10 mouse cellular contexts compared by ENCODE assay signal in the genomic region with DNA sequence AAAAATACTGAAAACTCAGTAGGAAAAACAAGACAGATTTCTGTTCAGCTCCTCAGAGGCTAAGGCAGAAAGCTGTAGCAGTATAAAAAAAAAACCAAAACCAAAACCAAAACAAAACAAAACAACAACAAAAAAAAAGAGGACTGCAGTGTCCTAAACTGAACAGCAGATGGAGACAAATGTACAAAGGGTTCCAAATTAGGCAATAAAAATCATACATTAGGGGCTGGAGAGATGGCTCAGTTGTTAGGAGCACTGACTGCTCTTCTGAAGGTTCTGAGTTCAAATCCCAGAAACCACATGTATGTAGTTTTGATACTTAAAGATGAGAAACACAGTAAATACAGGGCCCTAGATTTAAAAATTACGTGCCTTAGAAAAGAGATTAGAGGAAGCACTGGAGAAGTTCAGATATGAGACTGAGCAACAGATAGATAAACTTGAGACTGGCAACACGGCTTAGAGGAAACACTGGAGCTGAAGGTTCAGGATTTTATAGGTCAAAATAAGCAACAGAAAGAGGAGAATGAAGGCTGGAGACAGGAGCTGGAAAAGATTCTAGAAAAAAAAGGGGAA. TPM values are rescaled to one million over a fixed set of nuclear protein-coding genes. Genes with fewer than 3 reads are reported as not detected.
DNase-seq lines count a peak whose midpoint lies in the region; ATAC-seq and TF ChIP-seq lines count a peak whose summit lies in the region.
"Had no signal": no experiment of that assay in that cellular context is flagged by ENCODE, and none has a peak within 500 bp of the region (broad histone marks: within the 10 kb centered on the region; RNA-seq: fewer than 3 reads in every experiment).

No protein-coding gene starts in this region.

- no peaks in the 10 kb centered on the region for H3K4me1 ChIP-seq in intestine, postnatal 0 days (replicated peaks; ENCODE audit: control insufficient read depth, insufficient read depth, low read length)
- no peaks in the 10 kb centered on the region for H3K4me1 ChIP-seq in intestine, embryonic 15.5 days (replicated peaks)
- no peaks in the 10 kb centered on the region for H3K4me1 ChIP-seq in liver, postnatal 0 days (ENCODE audit: insufficient read depth)
- H3K4me1 ChIP-seq: hindbrain, embryonic 15.5 days had no signal

- H3K9me3 ChIP-seq in intestine, postnatal 0 days (ENCODE audit: control insufficient read depth), result no peaks in the 10 kb centered on the region
- H3K9me3 ChIP-seq in intestine, embryonic 15.5 days, result peaks cover 4% of the 10 kb centered on the region
- no peaks in the 10 kb centered on the region for H3K9me3 ChIP-seq in liver, postnatal 0 days (ENCODE audit: low read length)

- peak; percentile 61 for TF ChIP-seq CTCF in intestine, postnatal 0 days (IDR thresholded peaks at IDR 0.05; ENCODE audit: low read depth)
- TF ChIP-seq CTCF in liver, postnatal 0 days (IDR thresholded peaks at IDR 0.05; ENCODE audit: low read depth), result peak; percentile 68

- no peaks in the 10 kb centered on the region for H3K27me3 ChIP-seq in intestine, postnatal 0 days (replicated peaks; ENCODE audit: control insufficient read depth, insufficient read depth, low read length)
- no peaks in the 10 kb centered on the region for H3K27me3 ChIP-seq in intestine, embryonic 15.5 days (replicated peaks)
- H3K27me3 ChIP-seq in liver, postnatal 0 days (ENCODE audit: insufficient read depth, low read length), result no peaks in the 10 kb centered on the region
- H3K27me3 ChIP-seq: hindbrain, embryonic 15.5 days; megakaryocyte, embryonic 14.5 days had no signal

- H3K4me3 ChIP-seq in intestine, postnatal 0 days (ENCODE audit: low read depth, low read length), result no peak overlapping the region
- no peak overlapping the region for H3K4me3 ChIP-seq in intestine, embryonic 15.5 days (replicated peaks)
- no peak overlapping the region for H3K4me3 ChIP-seq in liver, postnatal 0 days (ENCODE audit: low read depth, low read length)
- H3K4me3 ChIP-seq: hindbrain, embryonic 15.5 days; megakaryocyte, embryonic 14.5 days had no signal

- no peak for TF ChIP-seq EP300 in liver, postnatal 0 days (IDR thresholded peaks at IDR 0.05; ENCODE audit: low read depth)

- no peak overlapping the region for H3K4me2 ChIP-seq in intestine, postnatal 0 days (replicated peaks; ENCODE audit: low read depth)
- H3K4me2 ChIP-seq in intestine, embryonic 15.5 days (replicated peaks), result no peak overlapping the region
- no peak overlapping the region for H3K4me2 ChIP-seq in liver, postnatal 0 days (ENCODE audit: low read depth, low read length)
- H3K4me2 ChIP-seq: hindbrain, embryonic 15.5 days had no signal

- no peak overlapping the region for H3K27ac ChIP-seq in intestine, postnatal 0 days (ENCODE audit: low read depth, low read length)
- no peak overlapping the region for H3K27ac ChIP-seq in intestine, embryonic 15.5 days
- no peak overlapping the region for H3K27ac ChIP-seq in liver, postnatal 0 days (ENCODE audit: low read depth)
- H3K27ac ChIP-seq: hindbrain, embryonic 15.5 days had no signal

- 74% methylated on average over 2 of the region's 2 CpGs for WGBS in intestine, postnatal 0 days
- WGBS in intestine, embryonic 15.5 days, result 76% methylated on average over 2 of the region's 2 CpGs
- WGBS in liver, postnatal 0 days (ENCODE audit: insufficient replicate concordance), result 48% methylated on average over 2 of the region's 2 CpGs

- H3K36me3 ChIP-seq in intestine, postnatal 0 days (ENCODE audit: control insufficient read depth, insufficient read depth), result no peaks in the 10 kb centered on the region
- no peaks in the 10 kb centered on the region for H3K36me3 ChIP-seq in intestine, embryonic 15.5 days
- H3K36me3 ChIP-seq in liver, postnatal 0 days (replicated peaks; ENCODE audit: insufficient read depth, low read length), result no peaks in the 10 kb centered on the region
- H3K36me3 ChIP-seq: hindbrain, embryonic 15.5 days had no signal

- no peak for ATAC-seq in intestine, postnatal 0 days
- ATAC-seq in intestine, embryonic 15.5 days, result no peak
- peak; percentile 50; the same call in 1 of the 2 replicates for ATAC-seq in liver, postnatal 0 days

- H3K9ac ChIP-seq in intestine, postnatal 0 days (ENCODE audit: low read depth, low read length), result no peak overlapping the region
- H3K9ac ChIP-seq in intestine, embryonic 15.5 days, result no peak overlapping the region
- no peak overlapping the region for H3K9ac ChIP-seq in liver, postnatal 0 days (replicated peaks)
- H3K9ac ChIP-seq: hindbrain, embryonic 15.5 days had no signal

- intact Hi-C loops in left cerebral cortex, postnatal 14 days (cut with DNase I), result no loop called here

- DNase-seq in CD4-positive helper T cell, adult 2 months (ENCODE audit: low read depth, low spot score), result peak; percentile 73
- peak; percentile 66 for DNase-seq in adipocyte (ENCODE audit: low spot score)
- DNase-seq in liver, postnatal 0 days, result no peak
- no peak for DNase-seq in frontal cortex, postnatal 14 days (ENCODE audit: low spot score in 2 of 2)
- no peak for DNase-seq in left cerebral cortex, postnatal 14 days (ENCODE audit: low spot score in 2 of 2)
- DNase-seq in neural tube, embryonic 10.5 days (ENCODE audit: extremely low spot score, low spot score), result no peak

RNA-seq across cellular contexts. Expression of a gene that starts 5.1 kb away (rescaled TPM):
- 16.2 and 17.9 TPM in 2 replicates for polyA plus RNA-seq in intestine, postnatal 0 days (2015; fragmentation: Nextera tagmentation; extraction: Ambion mirVana)
- polyA plus RNA-seq in intestine, embryonic 15.5 days (2015; fragmentation: Nextera tagmentation; extraction: Ambion mirVana), result 10.8 and 11.9 TPM in 2 replicates
- polyA plus RNA-seq in liver, postnatal 0 days (2015; fragmentation: Nextera tagmentation; extraction: Ambion mirVana), result 2.5 and 2.8 TPM in 2 replicates
- 1 to 10 TPM; 2.2 to 2.6 TPM for total RNA-seq in left cerebral cortex, postnatal 14 days (2021)

RNA-seq across cellular contexts. Expression of a gene that starts 33.5 kb away (rescaled TPM):
- 3.4 and 3.6 TPM in 2 replicates for polyA plus RNA-seq in intestine, postnatal 0 days (2015; fragmentation: Nextera tagmentation; extraction: Ambion mirVana)
- polyA plus RNA-seq in intestine, embryonic 15.5 days (2015; fragmentation: Nextera tagmentation; extraction: Ambion mirVana), result 4.6 and 4.7 TPM in 2 replicates
- 1.6 and 1.7 TPM in 2 replicates for polyA plus RNA-seq in liver, postnatal 0 days (2015; fragmentation: Nextera tagmentation; extraction: Ambion mirVana)
- 10 to 100 TPM; 17.1 to 20.4 TPM for total RNA-seq in left cerebral cortex, postnatal 14 days (2021)

RNA-seq across cellular contexts. Expression of a gene that starts 53.9 kb away (rescaled TPM):
- 10.0 and 13.3 TPM in 2 replicates for polyA plus RNA-seq in intestine, postnatal 0 days (2015; fragmentation: Nextera tagmentation; extraction: Ambion mirVana)
- polyA plus RNA-seq in intestine, embryonic 15.5 days (2015; fragmentation: Nextera tagmentation; extraction: Ambion mirVana), result 33.1 and 35.6 TPM in 2 replicates
- polyA plus RNA-seq in liver, postnatal 0 days (2015; fragmentation: Nextera tagmentation; extraction: Ambion mirVana), result 17.5 and 19.0 TPM in 2 replicates
- total RNA-seq in left cerebral cortex, postnatal 14 days (2021), result 10 to 100 TPM; 17.5 to 19.7 TPM

RNA-seq across cellular contexts. Expression of a gene that starts 54.1 kb away (rescaled TPM):
- polyA plus RNA-seq in intestine, postnatal 0 days (2015; fragmentation: Nextera tagmentation; extraction: Ambion mirVana), result 1.3 and 1.8 TPM in 2 replicates
- polyA plus RNA-seq in intestine, embryonic 15.5 days (2015; fragmentation: Nextera tagmentation; extraction: Ambion mirVana), result 9.6 and 9.8 TPM in 2 replicates
- 0.90 TPM in 2 replicates for polyA plus RNA-seq in liver, postnatal 0 days (2015; fragmentation: Nextera tagmentation; extraction: Ambion mirVana)
- total RNA-seq in left cerebral cortex, postnatal 14 days (2021), result 1 to 10 TPM; 7.9 to 8.0 TPM

Comparison
In these comparisons a context has a peak if more than half of its experiments do, and no peak if none do; other contexts are left out.
1. DNase-seq: peak in CD4-positive helper T cell, adult 2 months (single experiment) and adipocyte (single experiment); none in liver, postnatal 0 days (single experiment), frontal cortex, postnatal 14 days (0 of 2), left cerebral cortex, postnatal 14 days (0 of 2) and neural tube, embryonic 10.5 days (single experiment).